Mouse (Mus musculus) erythroblast, embryonic 14.5 days (primary cell): ENCODE measurements around the gene 1700102P08Rik.

Experiments used
- GATA1 ChIP-seq: IDR thresholded peaks from 2 replicates; pipeline ENCODE4 v1.6.1; 2012; ENCODE audit warnings: low read length, inconsistent platforms, mixed read lengths
- TAL1 ChIP-seq: IDR thresholded peaks from 3 replicates; pipeline ENCODE4 v1.6.1; 2012; ENCODE audit warnings: low read length, inconsistent platforms, mixed read lengths

- TF ChIP-seq GATA1 (no peak), TAL1 (no peak)
These were observed 59.0 kb downstream of the 1700102P08Rik start for GRCm38 (mm10) chr9:108451519-108452160.
